Mouse (Mus musculus): Measurements from ENCODE around the gene Szrd1.
"Not testable (repeated sequence)": the region's sequence is repeated elsewhere in the genome, so short reads cannot be mapped to it uniquely, and the experiment has no call there.

The Szrd1 gene

GRCm38 (mm10) chr4:141147112-141148008, 7.8 kb upstream of the Szrd1 start, which contains the start of gene Fbxo42:
Fbxo42 (plus strand) TSS chr4:141147913.
- peak; percentile 91 for DNase-seq (ENCODE audit: low read depth, low spot score)

- no peak for DNase-seq (ENCODE audit: low read depth, low spot score)
Observed at GRCm38 (mm10) chr4:141146491-141147033, 7.0 kb upstream of the Szrd1 start.

- not testable (repeated sequence) for DNase-seq (ENCODE audit: low read depth, low spot score)
Observed at GRCm38 (mm10) chr4:141145124-141145523, 5.5 kb upstream of the Szrd1 start.

GRCm38 (mm10) chr4:141142285-141142811, 2.8 kb upstream of the Szrd1 start:
- DNase-seq (ENCODE audit: low read depth, low spot score): peak; percentile 41

GRCm38 (mm10) chr4:141140967-141141366, 1.4 kb upstream of the Szrd1 start:
- DNase-seq (ENCODE audit: low read depth, low spot score): no peak

GRCm38 (mm10) chr4:141140354-141140753, 779 bp upstream of the Szrd1 start:
- not testable (repeated sequence) for DNase-seq (ENCODE audit: low read depth, low spot score)

- no peak for DNase-seq (ENCODE audit: low read depth, low spot score)
Observed at GRCm38 (mm10) chr4:141138425-141139115, 1.0 kb downstream of the Szrd1 start.

- DNase-seq (ENCODE audit: low read depth, low spot score): not testable (repeated sequence)
Observed at GRCm38 (mm10) chr4:141137740-141138139, 1.8 kb downstream of the Szrd1 start.

GRCm38 (mm10) chr4:141136126-141136525, 3.4 kb downstream of the Szrd1 start:
- DNase-seq (ENCODE audit: low read depth, low spot score): no peak

- no peak for DNase-seq (ENCODE audit: low read depth, low spot score)
Observed at GRCm38 (mm10) chr4:141134751-141135530, 4.6 kb downstream of the Szrd1 start.

GRCm38 (mm10) chr4:141134031-141134441, 5.5 kb downstream of the Szrd1 start:
- no peak for DNase-seq (ENCODE audit: low read depth, low spot score)

- no peak for DNase-seq (ENCODE audit: low read depth, low spot score)
Observed at GRCm38 (mm10) chr4:141133227-141133626, 6.3 kb downstream of the Szrd1 start.

- no peak for DNase-seq (ENCODE audit: low read depth, low spot score)
Observed at GRCm38 (mm10) chr4:141132191-141132590, 7.4 kb downstream of the Szrd1 start.

- no peak for DNase-seq (ENCODE audit: low read depth, low spot score)
Observed at GRCm38 (mm10) chr4:141131531-141132061, 8.0 kb downstream of the Szrd1 start.

GRCm38 (mm10) chr4:141130704-141131342, 8.8 kb downstream of the Szrd1 start:
- DNase-seq (ENCODE audit: low read depth, low spot score): no peak

GRCm38 (mm10) chr4:141129190-141129710, 10.3 kb downstream of the Szrd1 start:
- DNase-seq (ENCODE audit: low read depth, low spot score): no peak

- DNase-seq (ENCODE audit: low read depth, low spot score): no peak
Observed at GRCm38 (mm10) chr4:141123065-141123464, 16.5 kb downstream of the Szrd1 start.

GRCm38 (mm10) chr4:141122663-141123062, 16.9 kb downstream of the Szrd1 start:
- DNase-seq (ENCODE audit: low read depth, low spot score): no peak

GRCm38 (mm10) chr4:141120700-141121099, 18.9 kb downstream of the Szrd1 start:
- no peak for DNase-seq (ENCODE audit: low read depth, low spot score)

GRCm38 (mm10) chr4:141118691-141119090, 20.9 kb downstream of the Szrd1 start:
- DNase-seq (ENCODE audit: low read depth, low spot score): no peak

Data from retina, adult 2 months (tissue).